Mouse (Mus musculus) adrenal gland, postnatal 10 days (tissue): ENCODE results near the gene Ide. TPM values are rescaled to one million over a fixed set of nuclear protein-coding genes. Genes with fewer than 3 reads are reported as not detected.

Experiments used
- total RNA-seq, 2 experiments: library from RNA; stranded (reverse); gene quantifications; 2 replicates each; pipeline ENCODE4 v1.2.3; 2021

Gene Ide
- total RNA-seq, 2 experiments from 2014 or later: 77.4 to 91.2 TPM

Other genes starting within 250 kb of the Ide start
- 100 to 1,000 TPM; 145 to 152 TPM for gene March5, start 130.3 kb downstream of the Ide start, total RNA-seq
- 10 to 100 TPM; 14.2 to 26.8 TPM for gene Cpeb3, start 129.3 kb downstream of the Ide start, total RNA-seq
- gene Kif11, start 38.6 kb upstream of the Ide start, total RNA-seq: 10 to 100 TPM; 12.2 to 15.0 TPM
- gene Hhex, start 97.0 kb upstream of the Ide start, total RNA-seq: 10 to 100 TPM; 19.8 to 26.7 TPM
- gene Exoc6, start 212.6 kb upstream of the Ide start, total RNA-seq: 10 to 100 TPM; 25.2 to 29.2 TPM